8 mouse cellular contexts compared by ENCODE assay signal in genomic region chr15:79774117-79775027, GRCm38 (mm10). TPM values are rescaled to one million over a fixed set of nuclear protein-coding genes. Genes with fewer than 3 reads are reported as not detected.
DNase-seq lines count a peak whose midpoint lies in the region; ATAC-seq lines count a peak whose summit lies in the region.

No protein-coding gene starts in this region.

- intact Hi-C loops in left cerebral cortex, postnatal 14 days (cut with DNase I): no loop called here

- peak overlapping the region; percentile 77 for H3K9ac ChIP-seq in intestine, embryonic 14.5 days (ENCODE audit: low read length)

- no peaks in the 10 kb centered on the region for H3K9me3 ChIP-seq in intestine, embryonic 14.5 days (ENCODE audit: control insufficient read depth, low read length)

- peak; percentile 84 to 90 for DNase-seq in adrenal gland, adult 18-20 months (ENCODE audit: low spot score in 2 of 2)
- peak; percentile 98 for DNase-seq in embryo, embryonic 11 days
- DNase-seq in gastrocnemius, postnatal 25 days: peak; percentile 95
- DNase-seq in intestine, embryonic 14.5 days (ENCODE audit: low spot score): peak; percentile 92
- DNase-seq in left cerebral cortex, postnatal 14 days (ENCODE audit: low spot score in 2 of 2): peak; percentile 96 to 99
- DNase-seq in mesoderm, embryonic 11.5 days (ENCODE audit: low read depth, low spot score): peak; percentile 98
- peak; percentile 96 to 98 for DNase-seq in right cerebral cortex, postnatal 36 days (ENCODE audit: low spot score in 2 of 2)
- peak; percentile 95 for DNase-seq in yolk sac, embryonic 10.5 days (ENCODE audit: low spot score)

- peak overlapping the region; percentile 63 for H3K4me2 ChIP-seq in intestine, embryonic 14.5 days (ENCODE audit: low read length)

- under 1% methylated on average over 46 of the region's 50 CpGs for WGBS in intestine, embryonic 14.5 days

- no peaks in the 10 kb centered on the region for H3K36me3 ChIP-seq in intestine, embryonic 14.5 days (ENCODE audit: control insufficient read depth, insufficient read depth, low read length)

- H3K27ac ChIP-seq in intestine, embryonic 14.5 days (ENCODE audit: low read depth): peak overlapping the region; percentile 77; the same call in 1 of the 2 replicates

- H3K27me3 ChIP-seq in intestine, embryonic 14.5 days (replicated peaks; ENCODE audit: control insufficient read depth, insufficient read depth, low read length): no peaks in the 10 kb centered on the region

- H3K4me1 ChIP-seq in intestine, embryonic 14.5 days (replicated peaks; ENCODE audit: control insufficient read depth, insufficient read depth, low read length): peaks cover 14% of the 10 kb centered on the region

- peak; percentile 96 for ATAC-seq in intestine, embryonic 14.5 days (replicated peaks; ENCODE audit: low FRiP score, low TSS enrichment, low read depth)

- peak overlapping the region; percentile 83 for H3K4me3 ChIP-seq in intestine, embryonic 14.5 days (ENCODE audit: low read depth, low read length)

RNA-seq across cellular contexts. Expression of gene Dnal4, which starts 3.3 kb away (rescaled TPM):
- 10 to 100 TPM; 15.0 to 16.6 TPM for total RNA-seq in adrenal gland, adult 18-20 months (2021)
- total RNA-seq in gastrocnemius, postnatal 25 days (2021): 1 to 10 TPM; 5.9 to 6.1 TPM
- polyA plus RNA-seq in intestine, embryonic 14.5 days (2014; fragmentation: Nextera tagmentation; extraction: Ambion mirVana): 47.5 and 52.0 TPM in 2 replicates
- total RNA-seq in left cerebral cortex, postnatal 14 days (2021): 10 to 100 TPM; 37.5 to 39.7 TPM

RNA-seq across cellular contexts. Expression of gene Nptxr, which starts 30.2 kb away (rescaled TPM):
- 1 to 10 TPM; 5.1 to 5.5 TPM for total RNA-seq in adrenal gland, adult 18-20 months (2021)
- 1 to 10 TPM in 1 of 2 experiments, under 1 TPM in 1; 0.72 to 1.0 TPM for total RNA-seq in gastrocnemius, postnatal 25 days (2021)
- polyA plus RNA-seq in intestine, embryonic 14.5 days (2014; fragmentation: Nextera tagmentation; extraction: Ambion mirVana): 1.4 and 2.2 TPM in 2 replicates
- total RNA-seq in left cerebral cortex, postnatal 14 days (2021): 100 to 1,000 TPM; 693 to 768 TPM

RNA-seq across cellular contexts. Expression of gene Sun2, which starts 32.0 kb away (rescaled TPM):
- 10 to 100 TPM; 53.1 to 75.3 TPM for total RNA-seq in adrenal gland, adult 18-20 months (2021)
- total RNA-seq in gastrocnemius, postnatal 25 days (2021): 10 to 100 TPM; 70.7 to 76.5 TPM
- polyA plus RNA-seq in intestine, embryonic 14.5 days (2014; fragmentation: Nextera tagmentation; extraction: Ambion mirVana): 4.6 and 5.4 TPM in 2 replicates
- total RNA-seq in left cerebral cortex, postnatal 14 days (2021): 10 to 100 TPM; 24.8 to 25.3 TPM

RNA-seq across cellular contexts. Expression of gene Npcd, which starts 59.7 kb away (rescaled TPM):
- under 1 TPM; 0.32 to 0.89 TPM for total RNA-seq in adrenal gland, adult 18-20 months (2021)
- under 1 TPM in 1 of 2 experiments, not detected in 1; 0.61 TPM for total RNA-seq in gastrocnemius, postnatal 25 days (2021)
- not detected in 2 replicates for polyA plus RNA-seq in intestine, embryonic 14.5 days (2014; fragmentation: Nextera tagmentation; extraction: Ambion mirVana)
- 10 to 100 TPM in 1 of 2 experiments, 1 to 10 TPM in 1; 7.3 to 53.6 TPM for total RNA-seq in left cerebral cortex, postnatal 14 days (2021)

Comparison
In these comparisons a context has a peak if more than half of its experiments do, and no peak if none do; other contexts are left out.
1. Peak in every context shown above with its lines: DNase-seq, ATAC-seq, H3K4me3 ChIP-seq and H3K27ac ChIP-seq.
2. RNA of gene Nptxr, which starts 30.2 kb away (total RNA-seq): 693 to 768 TPM in left cerebral cortex, postnatal 14 days; 5.1 to 5.5 TPM in adrenal gland, adult 18-20 months and 0.72 to 1.0 TPM in gastrocnemius, postnatal 25 days; every median in the first group is over 100 times any median in the second.